Mouse (Mus musculus) kidney, adult 2 months (tissue): ENCODE data around the gene Tex13c2.

Source experiments
- CTCF ChIP-seq: fragments of 200-500 bp; conservative IDR thresholded peaks from 2 replicates; pipeline ENCODE4 v1.5.1; 2011; ENCODE audit warnings: low read depth, mild to moderate bottlenecking, control low read depth, low read length, moderate library complexity, mixed read lengths; ENCODE audit not compliant: insufficient read depth, insufficient read length
- POLR2A ChIP-seq: fragments of 200-500 bp; IDR thresholded peaks from one replicate; pipeline ENCODE4 v1.6.1; 2011; ENCODE audit warnings: low read depth, low read length, control low read depth

DNA sequence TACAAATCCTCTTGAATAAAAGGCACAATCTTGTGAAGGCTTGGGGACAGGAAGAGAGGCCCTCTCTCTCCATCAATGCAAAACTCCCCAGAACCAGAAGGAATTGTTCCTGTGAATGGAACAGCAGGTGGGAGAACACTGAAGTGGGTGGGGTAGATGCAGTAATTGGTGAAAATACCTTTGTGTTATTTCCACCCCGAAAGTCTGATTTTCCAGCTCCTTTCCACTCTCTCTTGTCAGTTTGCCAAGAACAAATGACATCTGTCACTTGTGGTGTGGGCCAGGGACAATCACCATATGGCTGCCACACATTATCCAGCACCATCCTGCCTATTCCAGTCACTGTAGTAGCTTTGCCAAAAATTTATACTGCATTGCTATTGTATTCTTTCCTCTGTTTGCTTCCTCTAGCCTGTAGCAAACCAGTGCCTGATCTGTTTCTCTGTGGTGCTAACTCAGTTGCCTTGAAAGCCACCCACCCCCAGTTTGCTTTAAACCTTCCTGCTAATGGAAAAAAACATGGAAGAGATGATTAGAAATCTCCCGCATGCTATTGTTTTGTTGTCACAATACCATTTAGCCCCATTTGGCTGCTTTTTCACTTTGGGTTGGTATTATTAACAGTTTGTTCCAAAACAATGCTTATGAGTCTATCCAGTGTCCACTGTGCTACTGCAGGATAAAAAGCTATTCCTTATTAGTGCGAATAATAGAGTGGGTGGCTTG, 50.7 kb downstream of the Tex13c2 start:
- TF ChIP-seq CTCF (no peak), POLR2A (no peak)
